Mouse (Mus musculus): ENCODE results near the gene Plxnb2. TPM values are rescaled to one million over a fixed set of nuclear protein-coding genes. Genes with fewer than 3 reads are reported as not detected.

The Plxnb2 gene
- polyA plus RNA-seq, 1 experiment from 2014 or later: 27.2 TPM

DNA sequence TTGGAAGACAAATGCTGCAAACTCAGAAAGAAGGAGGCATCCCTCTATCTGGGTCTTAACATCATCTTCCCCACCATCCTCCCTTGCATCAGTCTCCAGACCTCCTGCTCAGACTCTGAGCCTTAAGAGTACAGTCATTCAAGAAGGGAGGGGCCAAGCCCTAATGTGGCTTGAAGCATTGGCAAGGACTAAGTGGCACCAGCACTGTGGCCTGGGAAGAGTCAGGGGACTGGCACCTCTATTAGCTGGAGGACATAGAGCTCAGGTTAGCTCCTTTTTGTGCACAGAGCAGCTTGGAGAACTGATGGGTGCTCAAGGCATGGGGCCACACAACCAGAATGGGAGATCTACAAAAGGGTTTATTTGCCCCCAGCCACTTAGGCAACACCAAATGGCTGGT, 50.3 kb downstream of the Plxnb2 start:
- ATAC-seq: no peak
- TF ChIP-seq EP300 (IDR thresholded peaks at IDR 0.05; ENCODE audit: low read depth) (no peak), CTCF (IDR thresholded peaks at IDR 0.05; ENCODE audit: low read depth) (no peak)

DNA sequence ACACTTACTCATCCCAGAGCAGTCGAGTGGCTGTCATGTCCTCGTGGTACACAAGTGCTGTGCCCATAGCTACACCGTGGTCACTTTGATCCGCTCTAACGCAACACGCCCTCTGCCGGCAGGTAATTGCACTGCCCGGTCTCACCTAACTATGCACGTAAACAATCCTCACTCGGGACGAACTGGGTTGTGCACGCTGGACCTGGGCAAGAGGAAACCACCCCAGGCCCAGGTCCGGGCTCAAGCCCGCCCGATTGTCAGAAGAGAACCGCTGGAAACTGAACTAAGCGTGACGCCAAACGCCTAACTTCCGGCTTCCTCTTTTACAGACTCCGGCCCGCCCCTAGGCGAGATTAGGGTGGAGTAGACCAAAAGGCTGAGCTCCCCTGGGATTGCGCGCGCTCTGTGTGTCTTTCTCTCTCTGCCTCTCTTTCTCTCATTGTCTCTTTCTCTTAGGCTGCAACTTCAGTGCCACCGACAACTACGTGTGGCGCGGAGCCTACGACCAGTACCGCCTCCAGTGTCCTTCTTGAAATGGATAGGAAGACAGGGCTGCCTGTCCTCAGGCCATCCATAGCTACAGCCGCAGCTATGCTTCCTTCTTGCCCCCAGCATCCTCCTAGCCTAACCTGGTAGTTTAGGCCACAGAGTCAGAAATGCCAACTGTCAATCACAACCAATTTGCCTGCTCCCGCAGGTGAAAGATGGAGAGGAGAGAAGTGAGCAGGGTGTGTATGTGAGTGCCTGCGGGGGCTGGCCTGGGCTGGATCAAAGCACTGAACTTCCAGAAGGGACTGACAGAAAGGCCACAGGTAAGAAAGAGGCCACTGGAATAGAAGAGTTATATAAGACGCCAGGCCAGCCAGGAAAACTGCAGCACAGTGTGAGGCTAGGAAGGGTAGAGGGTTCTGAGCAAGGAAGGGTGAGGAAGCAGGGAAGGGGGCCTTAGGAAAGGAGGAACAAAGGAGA, 51.9 kb downstream of the Plxnb2 start, which contains the start of gene Hdac10:
TSS of gene Hdac10 (minus strand) at position 319 of the 969 bp plus-strand sequence.
- H3K4me3 ChIP-seq (ENCODE audit: low read depth, low read length): peak within 1 kb of the TSS; percentile 56
- DNase-seq: peak; percentile 88
- 3% methylated on average over 36 of the region's 36 CpGs for WGBS (ENCODE audit: insufficient replicate concordance)
- peaks cover 19% of the 10 kb centered on the region for H3K4me1 ChIP-seq (ENCODE audit: insufficient read depth)
- TF ChIP-seq EP300 (IDR thresholded peaks at IDR 0.05; ENCODE audit: low read depth): no peak
- peak; percentile 98 for TF ChIP-seq CTCF (IDR thresholded peaks at IDR 0.05; ENCODE audit: low read depth)
- H3K27me3 ChIP-seq (ENCODE audit: insufficient read depth, low read length): no peaks in the 10 kb centered on the region
- H3K9me3 ChIP-seq (ENCODE audit: low read length): no peaks in the 10 kb centered on the region
- peak; percentile 92 for ATAC-seq
- peak within 1 kb of the TSS; percentile 64 for H3K27ac ChIP-seq (ENCODE audit: low read depth)
- H3K4me2 ChIP-seq (ENCODE audit: low read depth, low read length): peak within 1 kb of the TSS; percentile 81
- H3K9ac ChIP-seq (replicated peaks): peak within 1 kb of the TSS; percentile 55
- no peaks in the 10 kb centered on the region for H3K36me3 ChIP-seq (replicated peaks; ENCODE audit: insufficient read depth, low read length)

More for the DNA sequence above, 50.3 kb downstream of the Plxnb2 start:
- peaks cover 18% of the 10 kb centered on the region for H3K4me1 ChIP-seq (ENCODE audit: insufficient read depth)
- DNase-seq: no peak
- H3K9me3 ChIP-seq (ENCODE audit: low read length): no peaks in the 10 kb centered on the region
- 0 out of 2 replicates have a peak, but pooled peaks cover 2% of the 10 kb centered on the region for H3K27me3 ChIP-seq (ENCODE audit: insufficient read depth, low read length)
- H3K4me2 ChIP-seq (ENCODE audit: low read depth, low read length): no peak overlapping the region
- H3K27ac ChIP-seq (ENCODE audit: low read depth): no peak overlapping the region
- H3K4me3 ChIP-seq (ENCODE audit: low read depth, low read length): no peak overlapping the region
- H3K9ac ChIP-seq (replicated peaks): no peak overlapping the region
- H3K36me3 ChIP-seq (replicated peaks; ENCODE audit: insufficient read depth, low read length): no peaks in the 10 kb centered on the region

DNA sequence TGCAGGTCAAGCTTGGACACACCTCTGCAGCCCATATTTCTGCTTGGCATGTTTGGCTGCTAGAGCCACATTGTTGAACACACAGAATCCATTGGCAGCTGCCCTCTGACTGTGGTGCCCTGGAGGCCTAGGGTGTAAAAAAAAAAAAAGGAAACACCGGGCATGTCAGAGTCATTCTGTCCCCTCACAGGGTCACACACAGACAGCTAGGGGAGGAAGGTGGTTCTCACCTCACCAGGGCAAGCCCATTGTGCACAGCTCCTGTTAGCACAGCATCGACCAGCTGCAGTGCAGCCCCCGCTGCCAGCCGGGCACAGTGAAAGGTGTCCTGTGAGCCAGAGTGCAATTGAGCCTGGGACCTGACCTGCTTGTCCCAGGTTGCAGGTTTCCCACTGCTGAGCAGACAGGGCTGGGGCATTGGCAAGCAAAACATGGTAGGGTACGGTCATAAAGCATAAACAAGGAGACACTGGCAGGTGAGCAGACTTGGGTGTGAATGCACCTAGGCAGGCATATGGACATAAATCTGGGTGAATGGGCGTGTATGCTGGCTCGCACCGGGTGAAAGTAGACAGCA, 53.1 kb downstream of the Plxnb2 start:
- ATAC-seq (no peak), DNase-seq (no peak)
- peaks cover 24% of the 10 kb centered on the region for H3K4me1 ChIP-seq (ENCODE audit: insufficient read depth)
- H3K27me3 ChIP-seq (ENCODE audit: insufficient read depth, low read length): no peaks in the 10 kb centered on the region
- no peaks in the 10 kb centered on the region for H3K36me3 ChIP-seq (replicated peaks; ENCODE audit: insufficient read depth, low read length)
- no peaks in the 10 kb centered on the region for H3K9me3 ChIP-seq (ENCODE audit: low read length)
- TF ChIP-seq EP300 (IDR thresholded peaks at IDR 0.05; ENCODE audit: low read depth): no peak
- TF ChIP-seq CTCF (IDR thresholded peaks at IDR 0.05; ENCODE audit: low read depth): no peak
- peak overlapping the region; percentile 55 for H3K9ac ChIP-seq (replicated peaks)
- H3K4me2 ChIP-seq (ENCODE audit: low read depth, low read length): peak overlapping the region; percentile 81
- 67% methylated on average over 8 of the region's 8 CpGs for WGBS (ENCODE audit: insufficient replicate concordance)
- no peak overlapping the region for H3K27ac ChIP-seq (ENCODE audit: low read depth)
- H3K4me3 ChIP-seq (ENCODE audit: low read depth, low read length): no peak overlapping the region

DNA sequence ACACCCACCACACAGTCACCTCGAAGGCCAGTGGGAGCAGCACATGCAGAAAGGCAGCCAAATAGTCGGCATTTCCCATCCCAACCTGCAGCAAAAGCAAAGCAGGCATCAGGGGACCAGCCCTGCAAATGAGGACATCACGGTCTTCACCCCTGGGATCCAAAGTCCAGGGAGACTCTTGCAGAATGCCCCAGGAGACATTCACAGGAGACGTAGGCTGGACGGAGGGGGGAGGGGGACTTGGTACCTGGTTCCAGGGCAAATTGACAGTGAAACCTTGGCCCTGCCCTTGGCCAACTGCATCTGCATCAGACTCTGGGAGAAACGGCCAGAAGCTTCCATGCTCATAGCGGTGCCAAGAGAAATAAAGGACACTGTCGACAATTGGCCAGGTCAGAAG, 54.0 kb downstream of the Plxnb2 start:
- 82% methylated on average over 8 of the region's 8 CpGs for WGBS (ENCODE audit: insufficient replicate concordance)
- DNase-seq (no peak), ATAC-seq (no peak)
- H3K36me3 ChIP-seq (replicated peaks; ENCODE audit: insufficient read depth, low read length): no peaks in the 10 kb centered on the region
- H3K27ac ChIP-seq (ENCODE audit: low read depth): no peak overlapping the region
- H3K4me3 ChIP-seq (ENCODE audit: low read depth, low read length): no peak overlapping the region
- no peaks in the 10 kb centered on the region for H3K27me3 ChIP-seq (ENCODE audit: insufficient read depth, low read length)
- TF ChIP-seq CTCF (IDR thresholded peaks at IDR 0.05; ENCODE audit: low read depth): no peak
- TF ChIP-seq EP300 (IDR thresholded peaks at IDR 0.05; ENCODE audit: low read depth): no peak
- H3K9me3 ChIP-seq (ENCODE audit: low read length): no peaks in the 10 kb centered on the region
- peaks cover 26% of the 10 kb centered on the region for H3K4me1 ChIP-seq (ENCODE audit: insufficient read depth)
- H3K9ac ChIP-seq (replicated peaks): no peak overlapping the region
- no peak overlapping the region for H3K4me2 ChIP-seq (ENCODE audit: low read depth, low read length)

DNA sequence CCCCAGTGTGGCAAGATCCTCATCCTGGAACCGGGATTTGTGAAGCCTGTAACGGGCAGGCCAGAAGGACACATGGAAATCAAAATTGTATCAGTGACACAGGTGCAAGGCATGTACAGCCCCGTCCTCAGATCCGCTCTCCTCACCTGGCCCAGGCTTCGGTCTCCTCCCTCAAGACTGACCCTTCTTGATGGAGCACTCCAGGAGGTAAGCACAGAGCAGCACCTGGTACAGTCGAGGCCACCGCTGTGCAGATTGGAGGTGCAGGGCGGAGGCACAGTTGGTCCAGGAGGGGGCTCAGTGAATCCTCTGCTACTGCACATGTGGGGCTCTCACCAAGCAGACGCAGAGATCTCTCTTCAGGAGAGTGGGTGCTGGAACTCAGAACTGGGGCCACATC, 55.2 kb downstream of the Plxnb2 start:
- Histone ChIP-seq H3K4me3 (ENCODE audit: low read depth, low read length) (no peak overlapping the region), H3K27ac (ENCODE audit: low read depth) (no peak overlapping the region), H3K27me3 (ENCODE audit: insufficient read depth, low read length) (no peaks in the 10 kb centered on the region), H3K4me2 (ENCODE audit: low read depth, low read length) (no peak overlapping the region), H3K9me3 (ENCODE audit: low read length) (no peaks in the 10 kb centered on the region), H3K9ac (replicated peaks) (no peak overlapping the region), H3K36me3 (replicated peaks; ENCODE audit: insufficient read depth, low read length) (no peaks in the 10 kb centered on the region; the same call in 1 of the 2 replicates), H3K4me1 (ENCODE audit: insufficient read depth) (peaks cover 31% of the 10 kb centered on the region)
- WGBS (ENCODE audit: insufficient replicate concordance): 92% methylated on average over 9 of the region's 9 CpGs
- ATAC-seq (no peak), DNase-seq (no peak)
- TF ChIP-seq EP300 (IDR thresholded peaks at IDR 0.05; ENCODE audit: low read depth): no peak
- TF ChIP-seq CTCF (IDR thresholded peaks at IDR 0.05; ENCODE audit: low read depth): no peak

- H3K27ac ChIP-seq (ENCODE audit: low read depth): no peak overlapping the region
- H3K27me3 ChIP-seq (ENCODE audit: insufficient read depth, low read length): no peaks in the 10 kb centered on the region
- WGBS (ENCODE audit: insufficient replicate concordance): 79% methylated on average over 3 of the region's 3 CpGs
- no peaks in the 10 kb centered on the region for H3K9me3 ChIP-seq (ENCODE audit: low read length)
- H3K4me3 ChIP-seq (ENCODE audit: low read depth, low read length): no peak overlapping the region
- TF ChIP-seq EP300 (IDR thresholded peaks at IDR 0.05; ENCODE audit: low read depth) (no peak), CTCF (IDR thresholded peaks at IDR 0.05; ENCODE audit: low read depth) (no peak)
- ATAC-seq (no peak), DNase-seq (no peak)
- H3K4me2 ChIP-seq (ENCODE audit: low read depth, low read length): no peak overlapping the region
- peaks cover 35% of the 10 kb centered on the region for H3K4me1 ChIP-seq (ENCODE audit: insufficient read depth)
- H3K9ac ChIP-seq (replicated peaks): no peak overlapping the region
- no peaks in the 10 kb centered on the region; the same call in 1 of the 2 replicates for H3K36me3 ChIP-seq (replicated peaks; ENCODE audit: insufficient read depth, low read length)
Measured at GRCm38 (mm10) chr15:89124312-89124711, 56.3 kb downstream of the Plxnb2 start.
